Mouse (Mus musculus) bone marrow macrophage, adult 2 months (primary cell): Measurements from ENCODE around the gene Wdr70. TPM values are rescaled to one million over a fixed set of nuclear protein-coding genes. Genes with fewer than 3 reads are reported as not detected.
A peak's percentile ranks its signal among the peaks of the same experiment; 100 is the strongest.
"Not testable (repeated sequence)": the region's sequence is repeated elsewhere in the genome, so short reads cannot be mapped to it uniquely, and the experiment has no call there.

Source experiments
- H3K27ac ChIP-seq: 2 replicates; pipeline ENCODE4 v1.5.1; 2012; ENCODE audit warnings: low read depth, low read length; ENCODE audit not compliant: insufficient read depth
- H3K4me1 ChIP-seq: 2 replicates; pipeline ENCODE4 v1.6.1; 2012; ENCODE audit warnings: low read length; ENCODE audit not compliant: control insufficient read depth, insufficient read depth
- H3K4me3 ChIP-seq: 2 replicates; pipeline ENCODE4 v1.5.1; 2012; ENCODE audit warnings: mild to moderate bottlenecking, low read length, moderate library complexity; ENCODE audit not compliant: insufficient read depth
- CTCF ChIP-seq: IDR thresholded peaks from 2 replicates; pipeline ENCODE4 v1.5.1; 2012; ENCODE audit warnings: low read depth, mild to moderate bottlenecking, low read length, moderate library complexity
- POLR2A ChIP-seq: IDR thresholded peaks from 2 replicates; pipeline ENCODE4 v1.6.1; 2012; ENCODE audit warnings: mild to moderate bottlenecking, low read depth, low read length, borderline replicate concordance
- polyA plus RNA-seq: library from polyadenylated mRNA; stranded (reverse); fragments of >200 nt; gene quantifications from 2 replicates; pipeline ENCODE4 v1.2.4, GENCODE M21; 2012; ENCODE audit not compliant: missing spikeins, insufficient read depth, insufficient read length

Gene Wdr70
- polyA plus RNA-seq, 1 experiment = 29.4 TPM

- Histone ChIP-seq H3K4me3 (peak overlapping the region; percentile 45), H3K4me1 (peaks cover 3% of the 10 kb centered on the region; the same call in 1 of the 2 replicates), H3K27ac (no peak overlapping the region)
Measured at GRCm38 (mm10) chr15:8097853-8098252, 1.2 kb downstream of the Wdr70 start.

GRCm38 (mm10) chr15:8092668-8093067 lies 6.3 kb downstream of the Wdr70 start:
- not testable (repeated sequence) for H3K4me3 ChIP-seq, H3K27ac ChIP-seq, H3K4me1 ChIP-seq

More at GRCm38 (mm10) chr15:8097853-8098252, 1.2 kb downstream of the Wdr70 start:
- TF ChIP-seq CTCF (peak; percentile 41), POLR2A (no peak)

- TF ChIP-seq POLR2A (no peak), CTCF (no peak)
- Histone ChIP-seq H3K27ac (no peak overlapping the region), H3K4me1 (no peaks in the 10 kb centered on the region), H3K4me3 (no peak overlapping the region)
Measured at GRCm38 (mm10) chr15:8090685-8091084, 8.3 kb downstream of the Wdr70 start.

GRCm38 (mm10) chr15:8088715-8089114 lies 10.3 kb downstream of the Wdr70 start:
- Histone ChIP-seq H3K27ac (no peak overlapping the region), H3K4me3 (no peak overlapping the region), H3K4me1 (no peaks in the 10 kb centered on the region)
- no peak for TF ChIP-seq POLR2A
- no peak for TF ChIP-seq CTCF

- H3K4me3 ChIP-seq = no peak overlapping the region
- no peaks in the 10 kb centered on the region for H3K4me1 ChIP-seq
- H3K27ac ChIP-seq = no peak overlapping the region
- TF ChIP-seq POLR2A (no peak), CTCF (no peak)
Measured at GRCm38 (mm10) chr15:8087293-8087692, 11.7 kb downstream of the Wdr70 start.

GRCm38 (mm10) chr15:8082139-8082538 lies 16.9 kb downstream of the Wdr70 start:
- H3K4me1 ChIP-seq = no peaks in the 10 kb centered on the region
- H3K27ac ChIP-seq = no peak overlapping the region
- TF ChIP-seq CTCF = no peak
- TF ChIP-seq POLR2A = no peak
- no peak overlapping the region for H3K4me3 ChIP-seq

GRCm38 (mm10) chr15:8073159-8073558 lies 25.9 kb downstream of the Wdr70 start:
- not testable (repeated sequence) for H3K4me3 ChIP-seq, H3K27ac ChIP-seq, H3K4me1 ChIP-seq

GRCm38 (mm10) chr15:8065221-8065620 lies 33.8 kb downstream of the Wdr70 start:
- no peak overlapping the region for H3K27ac ChIP-seq
- H3K4me3 ChIP-seq = no peak overlapping the region
- TF ChIP-seq CTCF (no peak), POLR2A (no peak)
- no peaks in the 10 kb centered on the region for H3K4me1 ChIP-seq

- Histone ChIP-seq H3K27ac (no peak overlapping the region), H3K4me1 (no peaks in the 10 kb centered on the region), H3K4me3 (no peak overlapping the region)
- TF ChIP-seq CTCF (no peak), POLR2A (no peak)
Measured at GRCm38 (mm10) chr15:8051177-8051576, 47.8 kb downstream of the Wdr70 start.

- H3K4me1 ChIP-seq = peaks cover 13% of the 10 kb centered on the region
- TF ChIP-seq POLR2A (no peak), CTCF (no peak)
- H3K27ac ChIP-seq = no peak overlapping the region
- H3K4me3 ChIP-seq = no peak overlapping the region
Measured at GRCm38 (mm10) chr15:8039834-8040233, 59.2 kb downstream of the Wdr70 start.

- Histone ChIP-seq H3K27ac (no peak overlapping the region), H3K4me3 (no peak overlapping the region)
Measured at GRCm38 (mm10) chr15:8038457-8038856, 60.6 kb downstream of the Wdr70 start.

More at GRCm38 (mm10) chr15:8038457-8038856, 60.6 kb downstream of the Wdr70 start:
- H3K4me1 ChIP-seq = peaks cover 13% of the 10 kb centered on the region
- TF ChIP-seq CTCF (no peak), POLR2A (no peak)
